ENCODE assay signal across 26 mouse cellular contexts in the genomic region with DNA sequence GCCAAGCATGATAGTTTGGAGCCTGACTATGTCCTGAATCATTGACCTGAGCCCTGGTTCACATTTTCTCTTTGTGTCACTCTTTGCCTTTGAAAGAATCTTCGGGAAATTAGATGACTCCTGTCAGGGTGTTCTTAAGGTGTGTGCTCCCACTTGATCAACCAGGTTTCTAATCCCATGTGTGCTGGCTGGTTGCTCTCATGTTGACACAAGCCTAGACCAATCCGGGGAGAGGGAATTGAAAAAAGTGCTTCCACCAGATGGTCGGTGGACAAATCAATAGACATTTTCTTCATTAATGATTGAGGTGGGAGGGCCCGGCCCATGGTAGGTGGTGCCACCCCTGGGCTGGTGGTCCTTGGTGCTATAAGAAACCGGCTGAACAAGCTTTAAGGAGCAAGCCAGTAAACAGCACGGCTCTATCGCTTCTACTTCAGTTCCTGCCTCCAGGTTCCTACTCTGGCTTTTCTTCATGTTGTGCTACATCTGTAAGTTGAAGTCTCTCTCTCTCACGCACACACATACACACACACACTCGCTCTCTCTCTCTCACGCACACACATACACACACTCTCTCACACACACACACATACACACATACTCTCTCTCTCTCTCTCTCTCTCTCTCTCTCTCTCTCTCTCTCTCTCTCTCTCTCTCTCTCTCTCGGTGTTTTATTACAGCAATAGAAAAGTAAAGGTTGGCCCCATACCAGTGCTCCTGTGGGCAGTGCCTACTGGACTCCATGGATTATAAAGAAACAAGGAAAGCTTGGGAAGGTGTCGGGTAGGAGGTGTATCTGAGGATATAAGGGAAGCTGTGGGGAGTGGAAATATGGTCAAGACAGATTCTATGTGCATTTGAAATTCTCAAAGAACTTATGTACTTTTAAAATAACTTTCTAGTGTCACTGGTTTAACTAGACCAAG. TPM values are rescaled to one million over a fixed set of nuclear protein-coding genes. Genes with fewer than 3 reads are reported as not detected.
DNase-seq lines count a peak whose midpoint lies in the region; ATAC-seq and TF ChIP-seq lines count a peak whose summit lies in the region.
"Had no signal": no experiment of that assay in that cellular context is flagged by ENCODE, and none has a peak within 500 bp of the region (broad histone marks: within the 10 kb centered on the region; RNA-seq: fewer than 3 reads in every experiment).

No protein-coding gene starts in this region.

- no peak for TF ChIP-seq POLR2A in small intestine, adult 2 months (IDR thresholded peaks at IDR 0.05; ENCODE audit: low read depth, low read length)

- no peak for TF ChIP-seq CTCF in small intestine, adult 2 months (IDR thresholded peaks at IDR 0.05; ENCODE audit: extremely low read depth, insufficient read length, insufficient replicate concordance, low read depth, low read length)
- no peak for TF ChIP-seq CTCF in stomach, postnatal 0 days (IDR thresholded peaks at IDR 0.05; ENCODE audit: low read depth)

- DNase-seq in limb, embryonic 10.5 days (ENCODE audit: low spot score), result no peak
- peak; percentile 78 for DNase-seq in midbrain, embryonic 11.5 days (ENCODE audit: low spot score, missing footprints)
- DNase-seq in midbrain, embryonic 10.5 days (ENCODE audit: low spot score), result no peak
- DNase-seq in stomach, postnatal 0 days (ENCODE audit: low spot score), result peak; percentile 41
- no peak for DNase-seq in right cerebral cortex, adult 2 months (ENCODE audit: low spot score in 2 of 2)
- no peak for DNase-seq in embryo, embryonic 11 days
- DNase-seq: adrenal gland, postnatal 25 days; cerebellum, adult 11 months; cerebellum, adult 8-10 months; cerebellum, postnatal 14 days; gastrocnemius, adult 2 months; gastrocnemius, postnatal 25 days; heart, postnatal 36 days had no signal

- no peaks in the 10 kb centered on the region for H3K9me3 ChIP-seq in limb, embryonic 13.5 days
- no peaks in the 10 kb centered on the region for H3K9me3 ChIP-seq in limb, embryonic 10.5 days (replicated peaks)
- no peaks in the 10 kb centered on the region for H3K9me3 ChIP-seq in midbrain, embryonic 11.5 days (ENCODE audit: control insufficient read depth, low read length)
- no peaks in the 10 kb centered on the region for H3K9me3 ChIP-seq in midbrain, embryonic 10.5 days (replicated peaks)
- H3K9me3 ChIP-seq in stomach, postnatal 0 days (ENCODE audit: control insufficient read depth, low read length), result no peaks in the 10 kb centered on the region
- H3K9me3 ChIP-seq: embryonic facial prominence, embryonic 13.5 days; forebrain, embryonic 13.5 days; heart, embryonic 13.5 days; hindbrain, embryonic 12.5 days had no signal

- H3K4me2 ChIP-seq in limb, embryonic 13.5 days (replicated peaks), result no peak overlapping the region
- H3K4me2 ChIP-seq in midbrain, embryonic 11.5 days, result no peak overlapping the region
- H3K4me2 ChIP-seq in stomach, postnatal 0 days (replicated peaks; ENCODE audit: low read depth), result no peak overlapping the region
- H3K4me2 ChIP-seq: embryonic facial prominence, embryonic 13.5 days; forebrain, embryonic 13.5 days; heart, embryonic 13.5 days; hindbrain, embryonic 12.5 days had no signal

- H3K9ac ChIP-seq in limb, embryonic 13.5 days, result no peak overlapping the region
- H3K9ac ChIP-seq in midbrain, embryonic 11.5 days (ENCODE audit: low read length), result no peak overlapping the region
- no peak overlapping the region for H3K9ac ChIP-seq in stomach, postnatal 0 days (ENCODE audit: low read length)
- H3K9ac ChIP-seq: embryonic facial prominence, embryonic 13.5 days; forebrain, embryonic 13.5 days; heart, embryonic 13.5 days; hindbrain, embryonic 12.5 days had no signal

- no peaks in the 10 kb centered on the region for H3K36me3 ChIP-seq in limb, embryonic 13.5 days
- H3K36me3 ChIP-seq in limb, embryonic 10.5 days, result no peaks in the 10 kb centered on the region
- no peaks in the 10 kb centered on the region for H3K36me3 ChIP-seq in midbrain, embryonic 11.5 days (ENCODE audit: control insufficient read depth, insufficient read depth, low read length)
- H3K36me3 ChIP-seq in midbrain, embryonic 10.5 days, result peaks cover under 1% of the 10 kb centered on the region; the same call in 1 of the 2 replicates
- peaks cover 8% of the 10 kb centered on the region for H3K36me3 ChIP-seq in small intestine, adult 2 months (ENCODE audit: control insufficient read depth, insufficient read depth, low read length)
- peaks cover 3% of the 10 kb centered on the region; the same call in 1 of the 2 replicates for H3K36me3 ChIP-seq in stomach, postnatal 0 days (ENCODE audit: control insufficient read depth, insufficient read depth, low read length)
- H3K36me3 ChIP-seq: heart, embryonic 13.5 days; hindbrain, embryonic 12.5 days had no signal

- ATAC-seq in limb, embryonic 13.5 days (ENCODE audit: low FRiP score, low read depth), result peak; percentile 40; the same call in 1 of the 2 replicates
- no peak for ATAC-seq in midbrain, embryonic 11.5 days (ENCODE audit: low FRiP score)
- ATAC-seq in stomach, postnatal 0 days (ENCODE audit: low FRiP score, low TSS enrichment), result peak; percentile 80
- ATAC-seq: activated CD4-positive, CD25-positive, alpha-beta regulatory T cell, adult 4 months; forebrain, embryonic 13.5 days; hindbrain, postnatal 0 days; Patski had no signal

- TF ChIP-seq EP300 in stomach, postnatal 0 days (optimal IDR thresholded peaks at IDR 0.05), result no peak

- no peaks in the 10 kb centered on the region for H3K27me3 ChIP-seq in limb, embryonic 13.5 days
- H3K27me3 ChIP-seq in limb, embryonic 10.5 days (ENCODE audit: low read depth, poor library complexity, severe bottlenecking), result no peaks in the 10 kb centered on the region
- H3K27me3 ChIP-seq in midbrain, embryonic 11.5 days (ENCODE audit: control insufficient read depth, insufficient read depth, low read length), result no peaks in the 10 kb centered on the region
- no peaks in the 10 kb centered on the region for H3K27me3 ChIP-seq in midbrain, embryonic 10.5 days (ENCODE audit: low read depth, poor library complexity, severe bottlenecking)
- no peaks in the 10 kb centered on the region for H3K27me3 ChIP-seq in small intestine, adult 2 months (ENCODE audit: control insufficient read depth, insufficient read depth, low read length)
- H3K27me3 ChIP-seq in stomach, postnatal 0 days (ENCODE audit: control insufficient read depth, insufficient read depth, low read length), result no peaks in the 10 kb centered on the region
- H3K27me3 ChIP-seq: CH12.LX; embryonic facial prominence, embryonic 13.5 days; forebrain, embryonic 13.5 days; heart, embryonic 13.5 days; hindbrain, embryonic 12.5 days; Patski had no signal

- no peak overlapping the region for H3K4me3 ChIP-seq in limb, embryonic 13.5 days
- no peak overlapping the region for H3K4me3 ChIP-seq in limb, embryonic 10.5 days
- no peak overlapping the region for H3K4me3 ChIP-seq in midbrain, embryonic 11.5 days (ENCODE audit: low read depth, low read length)
- no peak overlapping the region for H3K4me3 ChIP-seq in midbrain, embryonic 10.5 days
- H3K4me3 ChIP-seq in small intestine, adult 2 months (ENCODE audit: low read depth, low read length), result no peak overlapping the region; the same call in 1 of the 2 replicates
- no peak overlapping the region for H3K4me3 ChIP-seq in stomach, postnatal 0 days (ENCODE audit: low read depth, low read length)
- H3K4me3 ChIP-seq: embryonic facial prominence, embryonic 13.5 days; forebrain, embryonic 13.5 days; gastrocnemius, adult 2 months; heart, embryonic 13.5 days; hindbrain, embryonic 12.5 days had no signal

- no peak overlapping the region for H3K27ac ChIP-seq in limb, embryonic 13.5 days
- H3K27ac ChIP-seq in limb, embryonic 10.5 days, result no peak overlapping the region
- no peak overlapping the region for H3K27ac ChIP-seq in midbrain, embryonic 11.5 days (ENCODE audit: low read depth, low read length)
- no peak overlapping the region for H3K27ac ChIP-seq in midbrain, embryonic 10.5 days (replicated peaks)
- peak overlapping the region; percentile 37 for H3K27ac ChIP-seq in small intestine, adult 2 months (ENCODE audit: insufficient read depth, low read depth, low read length)
- H3K27ac ChIP-seq in stomach, postnatal 0 days (replicated peaks), result peak overlapping the region; percentile 74
- H3K27ac ChIP-seq: embryonic facial prominence, embryonic 13.5 days; forebrain, embryonic 13.5 days; gastrocnemius, adult 2 months; heart, embryonic 13.5 days; hindbrain, embryonic 12.5 days; hindbrain, postnatal 0 days had no signal

- H3K4me1 ChIP-seq in limb, embryonic 13.5 days, result peaks cover 15% of the 10 kb centered on the region
- H3K4me1 ChIP-seq in limb, embryonic 10.5 days, result no peaks in the 10 kb centered on the region
- H3K4me1 ChIP-seq in midbrain, embryonic 11.5 days (ENCODE audit: control insufficient read depth, insufficient read depth, low read length), result no peaks in the 10 kb centered on the region
- H3K4me1 ChIP-seq in midbrain, embryonic 10.5 days, result 0 out of 2 replicates have a peak, but pooled peaks cover 3% of the 10 kb centered on the region
- peaks cover 7% of the 10 kb centered on the region for H3K4me1 ChIP-seq in small intestine, adult 2 months (ENCODE audit: control insufficient read depth, insufficient read depth, insufficient read length, low read length)
- no peaks in the 10 kb centered on the region for H3K4me1 ChIP-seq in stomach, postnatal 0 days (replicated peaks; ENCODE audit: control insufficient read depth, insufficient read depth)
- H3K4me1 ChIP-seq: forebrain, embryonic 13.5 days; heart, embryonic 13.5 days; hindbrain, embryonic 12.5 days had no signal

- 87% methylated on average over 12 of the region's 12 CpGs for WGBS in limb, embryonic 13.5 days
- 89% methylated on average over 12 of the region's 12 CpGs for WGBS in limb, embryonic 10.5 days
- WGBS in midbrain, embryonic 11.5 days, result 87% methylated on average over 12 of the region's 12 CpGs
- WGBS in midbrain, embryonic 10.5 days, result 90% methylated on average over 12 of the region's 12 CpGs
- 42% methylated on average over 12 of the region's 12 CpGs for WGBS in small intestine, adult 2 months
- WGBS in stomach, postnatal 0 days, result 64% methylated on average over 12 of the region's 12 CpGs

RNA-seq across cellular contexts. Expression of gene Fabp2, which starts 34.0 kb away (rescaled TPM):
- polyA plus RNA-seq in limb, embryonic 13.5 days (2015; fragmentation: Nextera tagmentation; extraction: Ambion mirVana), result 0.45 and 1.5 TPM in 2 replicates
- not detected in 2 replicates for polyA plus RNA-seq in limb, embryonic 10.5 days (2016; fragmentation: Nextera tagmentation; extraction: Ambion mirVana)
- not detected in 2 replicates for polyA plus RNA-seq in midbrain, embryonic 11.5 days (2014; fragmentation: Nextera tagmentation; extraction: Ambion mirVana)
- polyA plus RNA-seq in midbrain, embryonic 10.5 days (2016; fragmentation: Nextera tagmentation; extraction: Ambion mirVana), result not detected in 2 replicates
- 26.2 and 215 TPM in 2 replicates for polyA plus RNA-seq in small intestine, adult 2 months (2012; rRNA removed)
- 18.2 and 21.5 TPM in 2 replicates for polyA plus RNA-seq in stomach, postnatal 0 days (2015; fragmentation: Nextera tagmentation; extraction: Ambion mirVana)
- polyA plus RNA-seq: activated CD4-positive, CD25-positive, alpha-beta regulatory T cell, adult 4 months; brain, embryonic 14.5 days; cortical plate, adult 2 months; embryonic facial prominence, embryonic 13.5 days; heart, embryonic 13.5 days; heart, postnatal 0 days; hindbrain, embryonic 12.5 days; hindbrain, postnatal 0 days; Patski had no signal

RNA-seq across cellular contexts. Expression of gene Gm10959, which starts 58.3 kb away (rescaled TPM):
- polyA plus RNA-seq in limb, embryonic 13.5 days (2015; fragmentation: Nextera tagmentation; extraction: Ambion mirVana), result not detected in 2 replicates
- not detected in 2 replicates for polyA plus RNA-seq in limb, embryonic 10.5 days (2016; fragmentation: Nextera tagmentation; extraction: Ambion mirVana)
- polyA plus RNA-seq in midbrain, embryonic 11.5 days (2014; fragmentation: Nextera tagmentation; extraction: Ambion mirVana), result not detected in 2 replicates
- polyA plus RNA-seq in midbrain, embryonic 10.5 days (2016; fragmentation: Nextera tagmentation; extraction: Ambion mirVana), result not detected in 2 replicates
- not detected in 2 replicates for polyA plus RNA-seq in small intestine, adult 2 months (2012; rRNA removed)
- not detected in 2 replicates for polyA plus RNA-seq in stomach, postnatal 0 days (2015; fragmentation: Nextera tagmentation; extraction: Ambion mirVana)
- polyA plus RNA-seq: activated CD4-positive, CD25-positive, alpha-beta regulatory T cell, adult 4 months; brain, embryonic 14.5 days; cortical plate, adult 2 months; embryonic facial prominence, embryonic 13.5 days; forebrain, embryonic 13.5 days; heart, embryonic 13.5 days; heart, postnatal 0 days; hindbrain, embryonic 12.5 days; hindbrain, postnatal 0 days; Patski had no signal

Comparison
In these comparisons a context has a peak if more than half of its experiments do, and no peak if none do; other contexts are left out.
1. DNase-seq: peak in midbrain, embryonic 11.5 days (single experiment) and stomach, postnatal 0 days (single experiment); none in limb, embryonic 10.5 days (single experiment), midbrain, embryonic 10.5 days (single experiment), right cerebral cortex, adult 2 months (0 of 2) and embryo, embryonic 11 days (single experiment).
2. H3K27ac ChIP-seq: peak in small intestine, adult 2 months (single experiment) and stomach, postnatal 0 days (single experiment); none in limb, embryonic 13.5 days (single experiment), limb, embryonic 10.5 days (single experiment), midbrain, embryonic 11.5 days (single experiment) and midbrain, embryonic 10.5 days (single experiment).